Mouse (Mus musculus): Measurements from ENCODE around the gene Trak1.

DNA sequence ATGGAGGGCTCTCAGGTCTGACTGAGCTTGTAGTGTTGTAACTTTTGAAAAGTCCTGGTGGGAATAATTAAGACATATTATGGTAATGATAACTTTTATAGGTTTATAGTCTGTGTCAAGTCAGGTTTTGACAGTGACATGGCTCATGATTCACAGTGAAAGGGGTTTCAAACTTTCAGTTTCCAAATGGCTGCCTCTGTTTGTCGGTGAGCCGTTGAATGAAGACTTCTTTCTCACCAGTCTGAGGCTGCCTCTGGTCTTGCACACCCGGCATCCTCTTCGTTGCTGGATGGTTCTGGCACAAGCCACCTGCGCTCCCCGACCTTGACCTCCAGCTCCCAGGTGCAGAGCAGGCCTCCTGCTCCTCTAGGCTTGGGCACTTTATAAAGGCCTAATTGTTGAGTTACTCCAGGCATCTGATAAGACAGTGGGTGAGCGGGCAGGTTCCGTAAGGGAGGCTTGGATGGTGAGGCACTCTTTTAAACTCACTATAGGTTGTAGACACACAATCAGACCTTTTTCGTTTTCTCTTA, 2.0 kb downstream of the Trak1 start:
- TF ChIP-seq POLR2A (IDR thresholded peaks at IDR 0.05; ENCODE audit: extremely low read depth, insufficient read depth, low read length) (no peak), CTCF (IDR thresholded peaks at IDR 0.05; ENCODE audit: low read depth, low read length) (no peak)
